Mouse (Mus musculus): ENCODE measurements around the gene Fkbp2.
"Not testable (repeated sequence)": the region's sequence is repeated elsewhere in the genome, so short reads cannot be mapped to it uniquely, and the experiment has no call there.

The Fkbp2 gene

GRCm38 (mm10) chr19:6980381-6981093, at the start of gene Fkbp2:
Fkbp2 (minus strand) TSS chr19:6980501.
- peak; percentile 99 for DNase-seq

GRCm38 (mm10) chr19:7029531-7029930, 49.2 kb upstream of the Fkbp2 start:
- DNase-seq = no peak

GRCm38 (mm10) chr19:7020224-7020641, 39.9 kb upstream of the Fkbp2 start:
- peak; percentile 83 for DNase-seq

DNA sequence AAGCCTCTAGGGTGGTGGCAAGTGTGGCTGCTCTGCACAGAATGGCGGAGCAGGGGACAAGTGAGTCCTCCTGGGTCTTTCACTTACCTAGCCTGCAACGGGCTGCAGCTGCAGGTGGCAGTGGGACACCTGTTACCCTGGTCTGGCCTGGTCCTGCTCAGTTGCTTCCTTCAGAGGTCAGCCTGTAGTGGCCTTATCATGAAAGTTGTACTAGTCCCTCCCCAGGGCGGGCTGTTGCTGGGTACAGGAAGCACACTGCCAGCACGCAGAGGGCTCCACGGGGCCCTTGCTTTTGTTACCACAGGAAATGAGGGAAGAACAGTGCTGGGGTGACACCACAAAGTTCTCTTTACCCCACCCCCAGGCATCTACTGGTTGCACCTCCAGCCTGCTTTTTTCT, 38.9 kb upstream of the Fkbp2 start, which contains the start of gene Fermt3:
Gene Fermt3 (minus strand): TSS at position 279 of the 400 bp plus-strand sequence.
- DNase-seq = peak; percentile 91

DNA sequence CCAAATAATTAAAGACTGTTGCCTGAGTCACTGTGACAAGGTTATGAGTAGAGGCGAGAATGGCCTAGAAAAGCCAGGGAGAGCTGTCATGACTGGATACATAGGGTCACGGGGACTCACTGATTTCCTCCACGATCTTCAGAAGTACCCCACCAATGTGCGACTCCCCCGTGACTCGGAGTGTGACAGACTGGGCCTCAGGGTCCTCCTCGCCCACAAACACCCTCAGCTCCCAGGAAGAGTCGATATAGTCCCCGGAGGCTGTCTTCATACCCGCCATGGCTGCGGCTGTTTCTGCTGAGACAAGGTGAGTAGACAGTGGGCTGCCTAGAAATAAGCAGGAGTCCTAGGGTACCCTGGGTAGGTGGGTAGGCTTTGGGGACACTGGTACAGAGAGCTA, 38.2 kb upstream of the Fkbp2 start:
- peak; percentile 37 for DNase-seq

GRCm38 (mm10) chr19:7017541-7018457, 37.5 kb upstream of the Fkbp2 start:
- peak; percentile 71 for DNase-seq

- no peak for DNase-seq
Observed at GRCm38 (mm10) chr19:7014481-7015135, 34.3 kb upstream of the Fkbp2 start.

DNA sequence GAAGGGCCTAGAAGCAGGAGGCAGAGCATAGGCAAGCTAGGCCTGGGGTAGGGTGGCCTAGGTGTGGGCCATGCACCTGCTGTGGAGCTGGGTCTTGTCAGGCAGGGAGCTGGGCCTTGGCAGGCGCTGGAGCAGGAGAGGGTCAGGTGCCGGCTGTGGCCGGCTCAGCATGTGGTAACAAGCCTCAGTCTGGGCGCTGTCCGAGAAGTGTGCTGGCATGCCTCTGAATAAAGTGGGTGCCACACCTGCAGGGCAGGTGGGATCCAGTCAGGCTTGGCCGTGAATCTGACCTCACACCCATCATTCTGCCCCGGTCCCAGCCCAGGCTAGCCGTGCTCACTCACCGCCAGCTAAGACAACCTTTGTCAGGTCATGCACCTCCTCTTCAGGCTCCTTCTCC, 33.7 kb upstream of the Fkbp2 start:
- no peak for DNase-seq

DNA sequence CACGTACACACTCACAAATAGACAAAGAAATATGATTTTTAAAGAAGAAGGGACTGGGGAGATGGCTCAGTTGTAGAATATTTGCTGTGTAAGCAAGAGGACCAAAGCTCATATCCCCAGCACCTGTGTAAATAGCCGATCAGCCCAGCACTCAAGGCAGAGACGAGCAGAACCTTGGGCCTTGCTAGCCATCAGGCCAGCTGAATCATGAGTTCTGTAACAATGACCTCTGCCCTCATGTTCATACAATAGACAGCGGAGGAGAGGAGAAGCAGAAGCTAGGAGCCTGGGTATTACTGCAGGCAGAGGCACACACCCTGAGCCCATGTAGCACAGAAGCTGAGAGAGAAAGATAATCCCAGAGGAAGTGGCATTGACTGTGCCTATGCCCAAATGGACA, 32.1 kb upstream of the Fkbp2 start:
- no peak for DNase-seq

- no peak for DNase-seq
Observed at GRCm38 (mm10) chr19:7006892-7007593, 26.7 kb upstream of the Fkbp2 start.

GRCm38 (mm10) chr19:6999360-7000063, 19.2 kb upstream of the Fkbp2 start:
- no peak for DNase-seq

DNA sequence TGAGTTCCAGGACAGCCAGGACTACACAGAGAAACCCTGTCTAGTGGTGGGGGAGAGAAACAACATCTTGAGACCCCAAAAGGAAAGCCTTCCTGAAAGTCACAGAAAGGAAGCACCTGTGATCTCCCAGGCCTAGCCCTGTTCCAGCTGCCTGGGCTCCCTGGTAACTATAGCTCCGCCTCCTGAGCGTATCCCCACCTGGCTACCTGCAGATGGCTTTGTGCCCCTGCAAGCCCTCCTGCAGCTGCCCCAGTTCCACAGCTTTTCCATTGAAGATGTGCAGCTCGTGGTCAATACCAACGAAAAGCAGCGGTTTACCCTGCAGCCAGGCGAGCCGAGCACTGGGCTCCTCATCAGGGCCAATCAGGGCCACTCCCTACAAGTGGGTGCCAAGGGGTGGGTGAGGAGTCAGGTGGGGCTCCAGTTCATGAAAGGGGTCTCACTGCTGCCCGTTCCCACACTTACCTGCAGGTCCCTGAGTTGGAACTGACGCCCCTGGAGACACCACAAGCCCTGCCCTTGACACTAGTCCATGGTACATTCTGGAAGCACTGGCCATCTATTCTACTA, 17.5 kb upstream of the Fkbp2 start:
- peak; percentile 47 for DNase-seq

- DNase-seq = peak; percentile 70
Observed at GRCm38 (mm10) chr19:6996006-6996405, 15.7 kb upstream of the Fkbp2 start, which contains the start of the genes Nudt22 and Trpt1. Nudt22 (minus strand) TSS chr19:6996117. Trpt1 (plus strand) TSS chr19:6996131.

- peak; percentile 26 for DNase-seq
Observed at GRCm38 (mm10) chr19:6995255-6995991, 15.1 kb upstream of the Fkbp2 start.

DNA sequence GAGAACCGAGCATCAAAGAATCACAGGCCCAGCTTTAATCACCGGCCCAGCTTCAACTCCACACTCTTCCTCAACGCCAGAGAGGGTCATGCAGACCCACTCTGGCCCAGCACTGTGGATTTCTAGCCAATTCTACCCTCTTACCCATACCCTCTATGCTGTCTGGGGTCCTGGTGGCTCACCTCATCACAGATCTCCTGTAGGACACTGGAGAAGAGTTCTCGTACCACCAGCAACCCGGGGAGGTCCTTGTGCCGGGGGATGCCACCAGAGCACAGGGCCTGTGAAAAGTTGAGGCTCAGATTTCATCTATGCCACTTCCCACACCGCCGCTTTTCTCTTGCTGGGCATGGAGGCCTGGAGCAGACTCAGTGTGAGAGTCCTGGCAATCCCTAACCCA, 14.2 kb upstream of the Fkbp2 start:
- peak; percentile 2 for DNase-seq

GRCm38 (mm10) chr19:6994002-6994401, 13.7 kb upstream of the Fkbp2 start:
- peak; percentile 3 for DNase-seq

GRCm38 (mm10) chr19:6993011-6993770, 12.9 kb upstream of the Fkbp2 start:
- DNase-seq = peak; percentile 4

- peak; percentile 99 for DNase-seq
Observed at GRCm38 (mm10) chr19:6992011-6992858, 11.9 kb upstream of the Fkbp2 start, which contains the start of gene Dnajc4. Dnajc4 (minus strand) TSS chr19:6992572.

DNA sequence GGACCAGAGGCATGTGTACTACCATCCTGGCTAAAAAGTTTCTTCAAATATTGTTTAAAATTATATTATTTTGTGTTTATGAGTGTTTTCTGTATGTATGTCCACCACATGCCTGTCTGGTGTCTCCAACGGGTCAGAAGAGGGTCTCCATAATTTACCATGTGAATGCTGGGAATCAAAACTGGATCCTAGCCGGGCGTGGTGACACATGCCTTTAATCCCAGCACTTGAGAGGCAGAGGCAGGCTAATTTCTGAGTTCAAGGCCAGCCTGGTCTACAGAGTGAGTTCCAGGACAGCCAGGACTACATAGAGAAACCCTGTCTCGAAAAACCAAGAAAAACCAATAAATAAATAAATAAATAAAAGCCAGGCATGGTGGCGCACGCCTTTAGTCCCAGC, 10.9 kb upstream of the Fkbp2 start:
- DNase-seq = not testable (repeated sequence)

All from thymus, postnatal 14 days (tissue).